Mouse (Mus musculus) cerebellum, adult 2 months (tissue): Measurements from ENCODE around the gene Wdr27.
"Not testable (repeated sequence)": the region's sequence is repeated elsewhere in the genome, so short reads cannot be mapped to it uniquely, and the experiment has no call there.

Experiments used
- CTCF ChIP-seq: fragments of 200-500 bp; IDR thresholded peaks from 2 replicates; pipeline ENCODE4 v1.5.1; 2011; ENCODE audit warnings: low read depth, mild to moderate bottlenecking, control low read depth, low read length, moderate library complexity, borderline replicate concordance; ENCODE audit not compliant: insufficient read depth
- POLR2A ChIP-seq: fragments of 200-500 bp; IDR thresholded peaks from 2 replicates; pipeline ENCODE4 v1.6.1; 2011; ENCODE audit warnings: low read length, control low read depth, borderline replicate concordance; ENCODE audit not compliant: insufficient read depth

- TF ChIP-seq POLR2A, CTCF: not testable (repeated sequence)
These were observed 49.7 kb upstream of the Wdr27 start for GRCm38 (mm10) chr17:14992522-14993138.
